Mouse (Mus musculus) MEL (cell line): ENCODE data around the gene Trappc12. TPM values are rescaled to one million over a fixed set of nuclear protein-coding genes. Genes with fewer than 3 reads are reported as not detected.

Experiments used
- DNase-seq: peaks from one replicate; pipeline ENCODE4 v3.0.0; 2011; ENCODE audit warnings: low read depth, low spot score
- H3K27ac ChIP-seq: 2 replicates; pipeline ENCODE4 v1.5.1; 2012; ENCODE audit warnings: low read depth, mild to moderate bottlenecking, control low read depth, low read length, moderate library complexity; ENCODE audit not compliant: control insufficient read depth
- H3K27me3 ChIP-seq, 2 experiments: fragments of 150-350 bp in 1 of 2; sonication (generic) in 1 of 2; 2 replicates each; pipeline ENCODE4 v1.6.1; 2012; ENCODE audit warnings: low read length in 2 of 2, mild to moderate bottlenecking in 2 of 2, improper control_type of control experiment in 1 of 2, moderate library complexity in 1 of 2; ENCODE audit not compliant: insufficient read depth in 2 of 2, control insufficient read depth in 1 of 2
- H3K36me3 ChIP-seq, 2 experiments: 2 replicates each; pipeline ENCODE4 v1.6.1; 2012 to 2014; ENCODE audit warnings: low read length in 2 of 2, improper control_type of control experiment in 1 of 2, inconsistent platforms in 1 of 2, mild to moderate bottlenecking in 1 of 2; ENCODE audit not compliant: insufficient read depth in 2 of 2, control insufficient read depth in 1 of 2
- H3K4me1 ChIP-seq, 2 experiments: fragments of 150-350 bp in 1 of 2; sonication (generic) in 1 of 2; 2 replicates each; pipeline ENCODE4 v1.6.1; 2012; ENCODE audit warnings: low read length in 2 of 2, improper control_type of control experiment in 1 of 2, mild to moderate bottlenecking in 1 of 2; ENCODE audit not compliant: insufficient read depth in 2 of 2, control insufficient read depth in 1 of 2
- H3K4me3 ChIP-seq, 2 experiments: fragments of 150-350 bp in 1 of 2; sonication (generic) in 1 of 2; 2 replicates each; pipeline ENCODE4 v1.5.1; 2012; ENCODE audit warnings: low read depth in 2 of 2, low read length in 2 of 2, mild to moderate bottlenecking in 2 of 2, moderate library complexity in 2 of 2, control low read depth in 1 of 2, improper control_type of control experiment in 1 of 2; ENCODE audit not compliant: control insufficient read depth in 1 of 2, insufficient read depth in 1 of 2
- H3K79me2 ChIP-seq: 2 replicates; pipeline ENCODE4 v1.6.1; 2012; ENCODE audit warnings: mild to moderate bottlenecking, low read length, moderate library complexity; ENCODE audit not compliant: control insufficient read depth, poor library complexity, insufficient read depth
- H3K9ac ChIP-seq: 2 replicates; pipeline ENCODE4 v1.6.1; 2012; ENCODE audit warnings: low read depth, mild to moderate bottlenecking, control low read depth, low read length, moderate library complexity; ENCODE audit not compliant: control insufficient read depth, poor library complexity, severe bottlenecking
- H3K9me3 ChIP-seq: fragments of 150-350 bp; sonication (generic); replicated peaks from 2 replicates; pipeline ENCODE4 v1.6.1; 2012; ENCODE audit warnings: mild to moderate bottlenecking, low read length, improper control_type of control experiment, moderate library complexity; ENCODE audit not compliant: insufficient read depth
- BHLHE40 ChIP-seq: IDR thresholded peaks from 2 replicates; pipeline ENCODE4 v1.6.1; 2012; ENCODE audit warnings: low read depth, mild to moderate bottlenecking, inconsistent platforms, low read length, improper control_type of control experiment, borderline replicate concordance
- CHD1 ChIP-seq: IDR thresholded peaks from 2 replicates; pipeline ENCODE4 v1.6.1; 2012; ENCODE audit warnings: low read depth, mild to moderate bottlenecking, inconsistent platforms, low read length, improper control_type of control experiment
- CTCF ChIP-seq, 3 experiments: IDR thresholded peaks in 2 of 3; conservative IDR thresholded peaks in 1 of 3; 2 replicates each; pipeline ENCODE4 v1.5.1; 2011 to 2012; ENCODE audit warnings: low read length in 3 of 3, low read depth in 2 of 3, mild to moderate bottlenecking in 2 of 3, improper control_type of control experiment in 1 of 3, inconsistent platforms in 1 of 3, mixed read lengths in 1 of 3, moderate library complexity in 1 of 3; ENCODE audit not compliant: control insufficient read depth in 1 of 3, insufficient read depth in 1 of 3, poor library complexity in 1 of 3, severe bottlenecking in 1 of 3
- ELF1 ChIP-seq: IDR thresholded peaks from 2 replicates; pipeline ENCODE4 v1.6.1; 2014; ENCODE audit warnings: low read depth, mild to moderate bottlenecking, inconsistent platforms, low read length, improper control_type of control experiment, moderate library complexity
- ETS1 ChIP-seq: IDR thresholded peaks from 2 replicates; pipeline ENCODE4 v1.6.1; 2012; ENCODE audit warnings: low read depth, mild to moderate bottlenecking, inconsistent platforms, low read length, improper control_type of control experiment, moderate library complexity
- GABPA ChIP-seq: IDR thresholded peaks from 2 replicates; pipeline ENCODE4 v1.6.1; 2012; ENCODE audit warnings: low read depth, mild to moderate bottlenecking, inconsistent platforms, low read length, improper control_type of control experiment, moderate library complexity
- GATA1 ChIP-seq: IDR thresholded peaks from 2 replicates; pipeline ENCODE4 v1.6.1; 2011; ENCODE audit warnings: low read depth, low read length, improper control_type of control experiment
- KAT2A ChIP-seq: conservative IDR thresholded peaks from 2 replicates; pipeline ENCODE4 v1.6.1; 2012; ENCODE audit warnings: low read depth, low read length, improper control_type of control experiment, inconsistent platforms
- MAFK ChIP-seq: IDR thresholded peaks from 2 replicates; pipeline ENCODE4 v1.6.1; 2011; ENCODE audit warnings: low read depth, mild to moderate bottlenecking, low read length, improper control_type of control experiment, borderline replicate concordance
- MAX ChIP-seq: IDR thresholded peaks from 2 replicates; pipeline ENCODE4 v1.6.1; 2011; ENCODE audit warnings: low read length, improper control_type of control experiment
- MEF2A ChIP-seq: IDR thresholded peaks from 2 replicates; pipeline ENCODE4 v1.6.1; 2014; ENCODE audit warnings: low read depth, mild to moderate bottlenecking, inconsistent platforms, low read length, improper control_type of control experiment; ENCODE audit not compliant: poor library complexity, insufficient replicate concordance, severe bottlenecking; ENCODE audit errors: extremely low read depth
- MXI1 ChIP-seq: IDR thresholded peaks from 2 replicates; pipeline ENCODE4 v1.6.1; 2011; ENCODE audit warnings: mild to moderate bottlenecking, low read depth, low read length, improper control_type of control experiment
- MYB ChIP-seq: IDR thresholded peaks from 2 replicates; pipeline ENCODE4 v1.6.1; 2011; ENCODE audit warnings: mild to moderate bottlenecking, low read depth, low read length, improper control_type of control experiment
- NELFE ChIP-seq: IDR thresholded peaks from 2 replicates; pipeline ENCODE4 v1.6.1; 2011; ENCODE audit warnings: low read depth, low read length, improper control_type of control experiment
- NRF1 ChIP-seq: IDR thresholded peaks from 2 replicates; pipeline ENCODE4 v1.6.1; 2014; ENCODE audit warnings: low read depth, mild to moderate bottlenecking, inconsistent platforms, low read length, improper control_type of control experiment, moderate library complexity; ENCODE audit not compliant: poor library complexity, insufficient read depth, severe bottlenecking
- POLR2A ChIP-seq, 2 experiments: IDR thresholded peaks; 2 replicates each; pipeline ENCODE4 v1.6.1; 2011 to 2012; ENCODE audit warnings: low read length in 2 of 2, mild to moderate bottlenecking in 2 of 2, control low read depth in 1 of 2, improper control_type of control experiment in 1 of 2, low read depth in 1 of 2, moderate library complexity in 1 of 2; ENCODE audit not compliant: control insufficient read depth in 1 of 2, insufficient read depth in 1 of 2, poor library complexity in 1 of 2
- POLR2AphosphoS2 ChIP-seq: IDR thresholded peaks from 2 replicates; pipeline ENCODE4 v1.6.1; 2011; ENCODE audit warnings: low read length, improper control_type of control experiment
- POLR2AphosphoS5 ChIP-seq: IDR thresholded peaks from 2 replicates; pipeline ENCODE4 v1.6.1; 2012; ENCODE audit warnings: low read depth, borderline replicate concordance, mild to moderate bottlenecking, inconsistent platforms, low read length, moderate library complexity, mixed read lengths
- RAD21 ChIP-seq: IDR thresholded peaks from 2 replicates; pipeline ENCODE4 v1.6.1; 2011; ENCODE audit warnings: mild to moderate bottlenecking, low read depth, low read length, improper control_type of control experiment
- RCOR1 ChIP-seq: IDR thresholded peaks from 2 replicates; pipeline ENCODE4 v1.6.1; 2012; ENCODE audit warnings: low read depth, mild to moderate bottlenecking, inconsistent platforms, low read length, improper control_type of control experiment
- SIN3A ChIP-seq: IDR thresholded peaks from 2 replicates; pipeline ENCODE4 v1.6.1; 2012; ENCODE audit warnings: low read length, improper control_type of control experiment, inconsistent platforms
- SMC3 ChIP-seq: IDR thresholded peaks from 2 replicates; pipeline ENCODE4 v1.6.1; 2011; ENCODE audit warnings: low read depth, low read length, improper control_type of control experiment
- TAL1 ChIP-seq: IDR thresholded peaks from 2 replicates; pipeline ENCODE4 v1.6.1; 2012; ENCODE audit warnings: mild to moderate bottlenecking, inconsistent platforms, low read length, moderate library complexity, mixed read lengths
- TBP ChIP-seq: IDR thresholded peaks from 2 replicates; pipeline ENCODE4 v1.8.0; 2011; ENCODE audit warnings: low read depth, low read length, improper control_type of control experiment
- UBTF ChIP-seq: IDR thresholded peaks from 2 replicates; pipeline ENCODE4 v1.6.1; 2012; ENCODE audit warnings: low read depth, mild to moderate bottlenecking, inconsistent platforms, low read length, improper control_type of control experiment, moderate library complexity, borderline replicate concordance; ENCODE audit not compliant: insufficient read depth
- USF1 ChIP-seq: IDR thresholded peaks from 2 replicates; pipeline ENCODE4 v1.6.1; 2014; ENCODE audit warnings: low read depth, mild to moderate bottlenecking, inconsistent platforms, low read length, improper control_type of control experiment, moderate library complexity
- ZC3H11A ChIP-seq: IDR thresholded peaks from 2 replicates; pipeline ENCODE4 v1.6.1; 2012; ENCODE audit warnings: low read depth, mild to moderate bottlenecking, inconsistent platforms, low read length, improper control_type of control experiment
- ZKSCAN1 ChIP-seq: IDR thresholded peaks from 2 replicates; pipeline ENCODE4 v1.6.1; 2012; ENCODE audit warnings: low read depth, mild to moderate bottlenecking, inconsistent platforms, low read length, improper control_type of control experiment, moderate library complexity
- ZMIZ1 ChIP-seq: IDR thresholded peaks from 2 replicates; pipeline ENCODE4 v1.6.1; 2012; ENCODE audit warnings: low read depth, mild to moderate bottlenecking, inconsistent platforms, low read length, improper control_type of control experiment, moderate library complexity
- polyA plus RNA-seq, 2 experiments: library from polyadenylated mRNA; stranded (reverse) in 1 of 2; unstranded in 1 of 2; fragments of >175 nt in 1 of 2; fragments of >200 nt in 1 of 2; gene quantifications; 2 replicates each; pipeline versions ENCODE4 v1.2.1 to v1.2.4; 2012; ENCODE audit warnings: low replicate concordance in 2 of 2, low read depth in 1 of 2; ENCODE audit not compliant: insufficient read length in 2 of 2, insufficient read depth in 1 of 2, missing spikeins in 1 of 2
- total RNA-seq: library from RNA; depleted of rRNA; stranded (reverse); fragments of 300-350 nt; gene quantifications from 2 replicates; pipeline ENCODE4 v1.2.3, GENCODE M21; 2012

Trappc12 gene
- total and polyA plus RNA-seq, 3 experiments: 31.1 to 35.1 TPM; not detected in 1

- Histone ChIP-seq H3K9me3 (no peaks in the 10 kb centered on the region), H3K36me3 (peaks cover 0 to 4% of the 10 kb centered on the region in 2 experiments; a peak in 1 of 4 replicates), H3K27ac (no peak overlapping the region), H3K27me3 (no peaks in the 10 kb centered on the region), H3K4me3 (no peak overlapping the region), H3K79me2 (no peaks in the 10 kb centered on the region), H3K4me1 (no peaks in the 10 kb centered on the region), H3K9ac (no peak overlapping the region)
- TF ChIP-seq RCOR1 (no peak), BHLHE40 (no peak), UBTF (no peak), ZC3H11A (no peak), MAFK (no peak), POLR2AphosphoS2 (no peak), CTCF (IDR thresholded peaks at IDR 0.05 in 2 of 3, conservative IDR thresholded peaks at IDR 0.05 in 1 of 3; ENCODE audit: control insufficient read depth in 1 of 3, insufficient read depth in 1 of 3, low read depth in 2 of 3, low read length in 3 of 3, poor library complexity in 1 of 3, severe bottlenecking in 1 of 3) (no peak), POLR2AphosphoS5 (no peak), MYB (no peak), SMC3 (no peak), GATA1 (no peak), MAX (no peak), KAT2A (no peak), SIN3A (no peak), GABPA (no peak), TAL1 (no peak), ETS1 (no peak), ZKSCAN1 (no peak), CHD1 (no peak)
- DNase-seq: no peak
Observed at GRCm38 (mm10) chr12:28705204-28705603, 45.1 kb downstream of the Trappc12 start.

DNA sequence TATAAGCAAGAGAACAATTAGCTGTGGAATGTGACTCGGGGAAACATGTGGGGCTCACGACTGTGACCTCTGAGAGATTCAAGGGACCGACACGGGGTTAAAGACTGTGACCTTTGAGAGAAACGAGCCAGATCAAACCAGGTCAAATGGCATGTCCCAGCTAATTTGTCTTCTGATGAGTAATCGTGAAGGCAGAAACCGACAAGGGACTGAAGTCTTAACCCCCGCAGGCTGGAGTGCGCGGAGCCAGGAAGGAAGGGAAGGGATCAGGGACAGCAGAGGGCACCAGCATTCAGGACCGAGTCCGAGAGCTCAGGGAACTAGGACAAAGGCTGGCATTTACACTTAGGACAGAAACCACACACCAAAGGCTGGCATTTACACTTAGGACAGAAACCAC lies 45.9 kb downstream of the Trappc12 start:
- DNase-seq: no peak
- Histone ChIP-seq H3K4me3 (no peak overlapping the region), H3K27me3 (no peaks in the 10 kb centered on the region), H3K79me2 (no peaks in the 10 kb centered on the region), H3K4me1 (no peaks in the 10 kb centered on the region), H3K27ac (no peak overlapping the region), H3K9ac (no peak overlapping the region), H3K9me3 (no peaks in the 10 kb centered on the region), H3K36me3 (peaks cover 0 to 4% of the 10 kb centered on the region in 2 experiments; a peak in 1 of 4 replicates)
- TF ChIP-seq BHLHE40: no peak
- TF ChIP-seq MAFK: no peak
- TF ChIP-seq TBP: no peak
- no peak for TF ChIP-seq CTCF (IDR thresholded peaks at IDR 0.05 in 2 of 3, conservative IDR thresholded peaks at IDR 0.05 in 1 of 3; ENCODE audit: control insufficient read depth in 1 of 3, insufficient read depth in 1 of 3, low read depth in 2 of 3, low read length in 3 of 3, poor library complexity in 1 of 3, severe bottlenecking in 1 of 3)
- no peak for TF ChIP-seq MEF2A
- no peak for TF ChIP-seq ETS1
- no peak for TF ChIP-seq SIN3A
- no peak for TF ChIP-seq NELFE
- no peak for TF ChIP-seq USF1
- TF ChIP-seq KAT2A: no peak
- TF ChIP-seq ZMIZ1: no peak
- TF ChIP-seq CHD1: no peak
- TF ChIP-seq POLR2A (IDR thresholded peaks at IDR 0.05; ENCODE audit: control insufficient read depth in 1 of 2, insufficient read depth in 1 of 2, low read depth in 1 of 2, low read length in 2 of 2, poor library complexity in 1 of 2): no peak
- TF ChIP-seq NRF1: no peak
- no peak for TF ChIP-seq ZKSCAN1
- TF ChIP-seq RAD21: no peak
- no peak for TF ChIP-seq ELF1
- TF ChIP-seq POLR2AphosphoS5: no peak
- TF ChIP-seq MXI1: no peak
- TF ChIP-seq MYB: no peak
